Mouse (Mus musculus) mature B cell (primary cell): ENCODE data around the gene Hs3st3a1.

Experiments
- in situ Hi-C: fragments of 300-500 bp; cut with MboI; formaldehyde crosslinking; loops from 2 replicates; pipeline ENCODE4 v1.14.3; 2019

The Hs3st3a1 gene

GRCm38 (mm10) chr11:64559388-64559787 is 124.3 kb downstream of the Hs3st3a1 start:
- in situ Hi-C loops: no loop called here

- in situ Hi-C loops: no loop called here
Observed at GRCm38 (mm10) chr11:64560471-64560870, 125.3 kb downstream of the Hs3st3a1 start.

- in situ Hi-C loops: no loop called here
Observed at GRCm38 (mm10) chr11:64562771-64563170, 127.6 kb downstream of the Hs3st3a1 start.
